Comparison of ENCODE assay signal across 16 mouse cellular contexts in genomic region chr11:100896078-100896477, GRCm38 (mm10).
"Had no signal": no experiment of that assay in that cellular context is flagged by ENCODE, and none has a peak within 500 bp of the region (broad histone marks: within the 10 kb centered on the region; RNA-seq: fewer than 3 reads in every experiment).

No protein-coding gene starts in this region.

- DNase-seq: kidney, postnatal 10 days; kidney, postnatal 4 days; lung, embryonic 14.5 days; lung, postnatal 10 days; right cerebral cortex, postnatal 4 days; spleen, adult 18-20 months; thymus, adult 2 months; thymus, postnatal 36 days had no signal

- H3K4me3 ChIP-seq: layer of hippocampus, adult 2 months; limb, embryonic 15.5 days; liver, embryonic 12.5 days; megakaryocyte, embryonic 14.5 days; midbrain, embryonic 15.5 days; neural tube, embryonic 12.5 days had no signal

- H3K9me3 ChIP-seq: limb, embryonic 15.5 days; liver, embryonic 12.5 days; megakaryocyte, embryonic 14.5 days; midbrain, embryonic 15.5 days; neural tube, embryonic 12.5 days had no signal

- H3K27ac ChIP-seq: layer of hippocampus, adult 2 months; limb, embryonic 15.5 days; liver, embryonic 12.5 days; macrophage; midbrain, embryonic 15.5 days; neural tube, embryonic 12.5 days had no signal

- H3K4me1 ChIP-seq: limb, embryonic 15.5 days had no signal

- H3K27me3 ChIP-seq: limb, embryonic 15.5 days; liver, embryonic 12.5 days; megakaryocyte, embryonic 14.5 days; midbrain, embryonic 15.5 days; neural tube, embryonic 12.5 days had no signal

- ATAC-seq: liver, embryonic 12.5 days; midbrain, embryonic 15.5 days had no signal

- H3K4me2 ChIP-seq: limb, embryonic 15.5 days; liver, embryonic 12.5 days; lung, embryonic 14.5 days; midbrain, embryonic 11.5 days; midbrain, embryonic 15.5 days; neural tube, embryonic 12.5 days had no signal

- H3K9ac ChIP-seq: limb, embryonic 15.5 days; liver, embryonic 12.5 days; lung, embryonic 14.5 days; midbrain, embryonic 15.5 days; neural tube, embryonic 12.5 days had no signal
